Mouse (Mus musculus): ENCODE data around the gene Tmprss11g. TPM values are rescaled to one million over a fixed set of nuclear protein-coding genes. Genes with fewer than 3 reads are reported as not detected.

Gene Tmprss11g
- polyA plus RNA-seq, 1 experiment from 2014 or later = not detected

GRCm38 (mm10) chr5:86439306-86439705, 79.1 kb downstream of the Tmprss11g start:
- Histone ChIP-seq H3K36me3 (ENCODE audit: control insufficient read depth, insufficient read depth) (no peaks in the 10 kb centered on the region), H3K27me3 (ENCODE audit: control insufficient read depth, insufficient read depth, low read length) (no peaks in the 10 kb centered on the region), H3K4me2 (ENCODE audit: low read depth, low read length) (no peak overlapping the region), H3K27ac (ENCODE audit: low read length) (no peak overlapping the region), H3K4me1 (ENCODE audit: control insufficient read depth, insufficient read depth, low read length) (no peaks in the 10 kb centered on the region), H3K9me3 (replicated peaks; ENCODE audit: control insufficient read depth, low read length) (no peaks in the 10 kb centered on the region), H3K9ac (ENCODE audit: low read length) (no peak overlapping the region), H3K4me3 (ENCODE audit: low read length) (no peak overlapping the region)
- WGBS = 56% methylated on average over 2 of the region's 2 CpGs
- no peak for ATAC-seq (replicated peaks; ENCODE audit: extremely low read depth, insufficient read depth, low FRiP score)

GRCm38 (mm10) chr5:86438548-86438947, 79.9 kb downstream of the Tmprss11g start:
- Histone ChIP-seq H3K27me3 (ENCODE audit: control insufficient read depth, insufficient read depth, low read length) (no peaks in the 10 kb centered on the region), H3K4me1 (ENCODE audit: control insufficient read depth, insufficient read depth, low read length) (no peaks in the 10 kb centered on the region)
- no peak for ATAC-seq (replicated peaks; ENCODE audit: extremely low read depth, insufficient read depth, low FRiP score)

More at GRCm38 (mm10) chr5:86438548-86438947, 79.9 kb downstream of the Tmprss11g start:
- Histone ChIP-seq H3K27ac (ENCODE audit: low read length) (no peak overlapping the region), H3K36me3 (ENCODE audit: control insufficient read depth, insufficient read depth) (no peaks in the 10 kb centered on the region), H3K9ac (ENCODE audit: low read length) (no peak overlapping the region), H3K9me3 (replicated peaks; ENCODE audit: control insufficient read depth, low read length) (no peaks in the 10 kb centered on the region), H3K4me2 (ENCODE audit: low read depth, low read length) (no peak overlapping the region), H3K4me3 (ENCODE audit: low read length) (no peak overlapping the region)

Other genes with a start within 250 kb of the Tmprss11g start
- gene Tmprss11c, start 229.3 kb downstream of the Tmprss11g start, polyA plus RNA-seq (2015; fragmentation: Nextera tagmentation; extraction: Ambion mirVana) = not detected in 2 replicates
- gene Tmprss11d, start 145.2 kb downstream of the Tmprss11g start, polyA plus RNA-seq (2015; fragmentation: Nextera tagmentation; extraction: Ambion mirVana) = 0.09 and 0.18 TPM in 2 replicates
- gene Tmprss11a, start 49.6 kb downstream of the Tmprss11g start, polyA plus RNA-seq (2015; fragmentation: Nextera tagmentation; extraction: Ambion mirVana) = not detected in 2 replicates
- not detected in 2 replicates for gene Tmprss11f, start 113.8 kb upstream of the Tmprss11g start, polyA plus RNA-seq (2015; fragmentation: Nextera tagmentation; extraction: Ambion mirVana)
- 0.03 TPM in 1 of 2 replicates, not detected in the other for gene Tmprss11b, start 157.8 kb upstream of the Tmprss11g start, polyA plus RNA-seq (2015; fragmentation: Nextera tagmentation; extraction: Ambion mirVana)
- not detected in 2 replicates for gene Tmprss11e, start 227.2 kb upstream of the Tmprss11g start, polyA plus RNA-seq (2015; fragmentation: Nextera tagmentation; extraction: Ambion mirVana)